Mouse (Mus musculus) ovary, postnatal 36 days (tissue): Measurements from ENCODE around the gene Sept12.
A peak's percentile ranks its signal among the peaks of the same experiment; 100 is the strongest.

Experiments
- DNase-seq: peaks from one replicate; pipeline ENCODE4 v3.0.0; 2022; ENCODE audit warnings: low spot score, mixed read lengths

The Sept12 gene

GRCm38 (mm10) chr16:4997553-4997952 is at the start of gene Sept12:
Gene Sept12, minus strand, starts transcription at chr16:4997852.
- peak; percentile 28 for DNase-seq

DNA sequence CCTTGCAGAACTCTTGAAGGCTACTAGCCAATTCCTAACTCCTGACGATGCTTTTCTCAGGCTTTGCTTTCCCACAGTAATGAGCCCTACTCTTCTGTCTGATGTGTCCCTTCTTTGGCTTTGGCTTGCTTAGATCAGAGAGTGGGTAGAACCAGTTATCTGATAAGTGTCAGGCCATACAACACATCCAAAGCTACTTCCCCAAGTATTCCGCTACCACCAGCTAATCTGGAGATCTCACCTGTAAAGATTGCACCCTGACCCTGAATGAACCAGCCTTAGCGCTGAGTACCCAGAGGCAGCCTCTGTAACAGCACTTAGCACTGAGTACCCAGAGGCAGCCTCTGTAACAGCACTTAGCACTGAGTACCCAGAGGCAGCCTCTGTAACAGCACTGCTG is 47.7 kb upstream of the Sept12 start:
- no peak for DNase-seq

GRCm38 (mm10) chr16:5036649-5037234 is 39.1 kb upstream of the Sept12 start:
- DNase-seq: no peak

DNA sequence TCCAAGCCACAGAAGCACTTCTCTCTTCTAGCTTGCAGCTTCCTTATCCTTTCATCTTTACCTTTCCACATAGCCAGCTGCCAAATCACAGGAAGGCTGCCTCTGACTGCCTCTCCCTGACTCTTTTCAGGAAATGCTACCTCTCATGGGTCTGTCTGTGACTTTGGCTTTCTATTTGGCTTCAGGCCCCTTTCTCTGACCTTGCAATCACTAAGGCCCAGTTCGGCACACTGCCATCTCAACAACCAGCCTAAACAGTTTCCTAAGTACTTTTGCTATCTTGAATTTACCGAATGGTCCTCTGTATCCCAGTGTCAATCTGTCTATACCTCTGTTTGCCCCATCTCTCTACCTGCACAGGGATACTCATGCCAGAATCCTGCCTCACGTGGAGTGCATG is 37.9 kb upstream of the Sept12 start:
- DNase-seq: no peak

GRCm38 (mm10) chr16:5029847-5030246 is 32.2 kb upstream of the Sept12 start:
- no peak for DNase-seq

DNA sequence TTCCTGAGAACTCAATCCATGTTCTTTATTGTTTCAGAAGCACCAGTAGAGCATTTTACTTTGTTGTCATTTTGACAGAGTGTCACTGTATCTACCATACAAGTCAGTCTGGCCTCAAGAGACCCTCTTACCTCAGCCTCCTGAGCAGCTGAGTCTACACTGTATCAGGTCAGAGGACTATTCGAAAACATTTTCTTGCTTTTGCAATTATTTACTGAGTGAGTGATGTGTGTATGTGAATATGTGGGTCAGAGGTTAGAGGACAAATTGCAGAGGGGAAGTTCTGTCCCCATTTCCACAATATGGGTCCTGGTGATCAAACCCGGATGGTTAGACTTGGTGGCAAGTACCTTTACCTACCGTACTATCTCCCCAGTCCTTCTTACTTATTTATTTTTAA is 26.4 kb upstream of the Sept12 start:
- DNase-seq: no peak

- DNase-seq: no peak
Observed at GRCm38 (mm10) chr16:5014578-5014977, 16.9 kb upstream of the Sept12 start.

- DNase-seq: peak; percentile 96
Observed at GRCm38 (mm10) chr16:5013054-5013838, 15.6 kb upstream of the Sept12 start, which contains the start of gene Rogdi. Gene Rogdi, minus strand, starts transcription at chr16:5013553.

- no peak for DNase-seq
Observed at GRCm38 (mm10) chr16:5012036-5013005, 14.7 kb upstream of the Sept12 start.

DNA sequence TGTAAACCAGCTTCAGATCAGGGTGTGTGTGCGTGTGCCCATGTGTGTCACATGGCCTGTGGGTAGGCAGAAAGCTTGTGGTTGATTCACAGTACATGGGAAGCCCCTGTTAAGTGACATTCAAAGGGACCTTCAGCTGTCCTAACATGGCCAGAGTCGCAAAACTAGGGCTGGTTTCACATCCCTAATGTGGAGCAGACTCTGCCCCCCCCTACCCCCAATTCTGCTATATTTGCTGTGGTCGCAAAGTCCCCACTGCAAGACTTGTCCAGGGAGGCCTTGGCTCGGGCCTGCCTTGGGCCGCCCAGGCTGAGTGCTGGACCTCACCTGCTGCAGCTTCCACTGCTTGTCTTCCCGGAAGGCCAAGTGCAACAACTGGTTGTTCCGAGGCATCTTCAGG is 13.6 kb upstream of the Sept12 start:
- no peak for DNase-seq

DNA sequence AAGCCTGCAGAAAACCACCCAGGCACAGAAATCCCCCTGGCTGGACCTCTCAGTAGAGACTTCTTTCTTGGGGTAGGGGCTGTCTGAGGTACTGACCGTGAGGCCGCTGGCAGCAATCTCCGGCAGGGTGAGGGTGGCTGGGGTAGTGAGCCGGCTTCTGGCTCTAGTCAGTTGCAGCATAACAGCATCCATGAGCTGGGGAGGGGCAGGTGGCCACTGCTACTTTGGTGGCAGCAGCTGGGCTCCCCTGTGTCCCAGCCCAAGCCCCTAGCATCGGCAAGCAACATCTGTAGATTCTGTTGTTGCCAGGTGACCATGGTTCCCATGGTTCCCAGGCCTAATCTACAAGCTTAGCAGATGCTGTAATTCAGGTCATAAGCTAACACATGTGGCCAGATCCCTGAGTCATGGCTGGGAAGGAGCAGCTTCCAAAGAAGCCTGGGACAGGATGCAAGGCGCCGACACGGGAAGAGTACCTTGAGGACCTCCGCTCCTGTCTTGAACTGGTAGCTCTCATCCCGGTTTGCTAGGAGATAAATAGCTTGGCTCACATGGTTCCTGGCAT is 12.8 kb upstream of the Sept12 start:
- DNase-seq: no peak

- DNase-seq: no peak
Observed at GRCm38 (mm10) chr16:5008076-5008475, 10.4 kb upstream of the Sept12 start.

- no peak for DNase-seq
Observed at GRCm38 (mm10) chr16:5007492-5007891, 9.8 kb upstream of the Sept12 start.

DNA sequence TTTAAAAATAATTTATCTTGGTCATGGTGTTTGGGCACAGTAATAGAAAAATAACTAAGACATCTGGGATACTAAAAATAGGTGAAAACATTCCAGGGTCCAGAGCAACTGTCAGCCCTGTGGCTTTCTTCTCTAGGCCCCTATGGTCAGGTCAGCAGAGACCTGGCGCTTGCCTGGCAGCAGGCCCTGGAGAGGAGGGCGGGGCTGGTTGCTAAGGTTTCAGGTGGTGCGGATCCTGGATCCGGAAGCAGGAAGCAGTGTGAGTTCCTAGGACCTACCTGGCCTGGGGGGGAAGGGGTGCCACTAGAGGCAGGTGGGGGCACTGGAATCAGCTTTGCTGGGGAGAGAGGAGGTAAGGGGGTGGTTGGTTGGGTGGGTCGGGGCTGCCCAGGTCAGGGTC is 9.4 kb upstream of the Sept12 start, which contains the start of gene Smim22:
TSS of gene Smim22 (plus strand) at position 222 of the 400 bp plus-strand sequence.
- peak; percentile 53 for DNase-seq

- DNase-seq: no peak
Observed at GRCm38 (mm10) chr16:5000611-5001010, 3.0 kb upstream of the Sept12 start.

DNA sequence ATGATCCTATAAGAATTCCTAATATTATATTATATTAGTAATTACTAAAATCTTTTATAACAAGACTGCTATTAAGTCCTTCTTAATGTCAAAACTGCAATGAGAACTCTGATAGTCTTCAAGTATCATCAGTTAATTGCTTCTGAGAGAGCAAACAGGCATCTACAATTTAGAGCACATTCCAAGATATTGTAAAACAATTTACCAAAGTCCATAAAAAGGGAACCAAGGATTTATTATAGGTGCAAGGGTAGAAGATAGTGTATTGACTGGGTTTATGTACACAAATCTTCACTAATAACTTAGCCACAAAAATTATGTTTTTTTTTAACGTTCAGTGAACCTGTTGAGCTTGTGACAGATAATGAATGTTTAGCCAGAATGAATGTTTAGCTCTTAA is 1.3 kb upstream of the Sept12 start:
- no peak for DNase-seq

- no peak for DNase-seq
Observed at GRCm38 (mm10) chr16:4993276-4993675, 4.4 kb downstream of the Sept12 start.

- DNase-seq: no peak
Observed at GRCm38 (mm10) chr16:4984717-4985116, 12.9 kb downstream of the Sept12 start.

DNA sequence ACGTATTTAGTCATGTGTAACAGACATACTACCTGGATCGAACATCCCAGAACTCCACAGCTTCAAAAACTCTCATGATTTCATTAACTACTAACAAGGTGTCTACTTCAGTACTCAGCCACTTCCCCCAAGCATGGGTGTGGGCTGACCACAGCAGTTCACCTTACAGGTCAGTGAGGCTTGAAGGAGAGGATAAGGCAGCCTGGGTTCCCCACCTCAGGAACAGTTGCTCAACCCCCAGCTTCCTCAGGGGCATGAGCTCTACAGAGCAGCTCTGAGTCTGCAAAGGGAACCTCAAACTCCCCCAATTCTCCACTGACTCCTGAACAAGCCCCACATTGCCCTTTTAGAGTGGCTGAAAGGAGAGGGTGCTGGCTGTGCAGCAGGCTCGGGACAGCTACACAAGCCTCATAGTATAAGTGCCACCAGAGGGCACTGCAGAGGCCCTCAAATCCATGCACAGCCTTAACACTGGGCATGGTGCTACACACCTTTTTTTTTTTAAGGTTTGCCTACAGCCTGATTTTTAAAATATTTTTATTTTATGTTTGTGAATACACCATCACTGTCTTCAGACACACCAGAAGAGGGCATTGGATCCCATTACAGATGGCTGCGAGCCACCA is 17.8 kb downstream of the Sept12 start:
- DNase-seq: no peak

DNA sequence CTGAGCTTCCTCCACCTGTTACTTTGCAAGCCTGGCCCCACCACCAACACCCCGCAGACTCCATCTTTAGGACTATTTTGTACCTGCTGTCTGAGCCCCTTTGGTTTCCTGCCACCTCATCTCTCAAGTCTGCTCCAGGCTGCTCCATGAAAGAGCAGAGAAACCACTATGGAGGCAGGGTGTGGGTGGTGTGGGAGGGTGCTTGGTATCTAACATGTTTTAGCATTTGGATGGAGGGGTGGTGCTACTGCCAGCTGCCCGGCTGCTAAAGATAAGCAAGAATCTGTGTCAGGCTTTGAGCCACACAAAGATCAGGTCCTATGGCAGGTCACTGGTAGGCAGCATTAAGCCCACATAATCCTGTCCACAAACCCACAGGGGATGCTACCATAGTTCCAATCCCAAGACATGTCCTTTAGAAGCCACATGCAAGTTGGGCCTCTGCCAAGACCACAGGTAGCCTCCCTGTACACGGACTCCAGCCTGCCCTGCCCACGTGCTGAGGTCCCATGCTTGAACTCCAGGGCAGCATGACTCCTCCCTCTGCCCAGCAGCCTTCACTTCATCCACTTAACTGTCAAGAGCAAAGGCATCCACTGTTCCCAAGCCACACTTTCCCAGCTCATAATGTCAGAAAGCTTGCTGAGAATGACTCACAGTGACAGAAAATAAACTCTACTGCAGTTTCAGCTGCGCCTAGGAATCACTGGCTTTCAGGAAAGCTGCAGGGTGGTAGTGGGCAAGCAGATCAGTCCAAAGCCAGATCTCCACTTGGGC is 19.2 kb downstream of the Sept12 start:
- no peak for DNase-seq

DNA sequence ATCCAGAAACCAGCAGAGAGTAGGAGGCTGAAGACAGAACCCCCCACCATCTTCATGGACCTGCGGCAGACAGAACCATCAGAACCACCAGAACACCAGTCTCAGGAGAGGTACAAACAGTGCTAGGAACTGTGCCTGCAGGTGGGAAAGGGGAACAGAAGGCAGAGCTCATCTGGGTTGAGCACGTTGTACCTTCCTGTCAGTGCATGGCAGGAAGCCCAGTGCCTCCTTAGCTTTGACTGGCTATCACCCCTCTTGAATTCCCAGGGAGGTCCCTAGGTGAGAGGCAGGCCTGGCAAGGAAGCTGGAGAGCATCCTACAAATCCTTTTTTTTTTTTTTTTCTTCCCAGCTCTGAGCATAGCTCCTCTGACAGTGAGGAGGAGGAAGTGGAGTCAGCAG is 21.5 kb downstream of the Sept12 start:
- DNase-seq: no peak
